Mouse (Mus musculus) forebrain, embryonic 16.5 days (tissue): ENCODE data around the gene Slc51a. TPM values are rescaled to one million over a fixed set of nuclear protein-coding genes. Genes with fewer than 3 reads are reported as not detected.
"Not testable (repeated sequence)": the region's sequence is repeated elsewhere in the genome, so short reads cannot be mapped to it uniquely, and the experiment has no call there.

Experiments used
- ATAC-seq: fragments of 200-750 bp; cut with Nextera tagmentation; 2 replicates; pipeline ENCODE4 v1.8.0; 2017; ENCODE audit warnings: mild to moderate bottlenecking, moderate library complexity
- H3K27ac ChIP-seq: fragments of 300-500 bp; sonication (generic); 2 replicates; pipeline ENCODE4 v1.5.1; 2014; ENCODE audit warnings: low read length, control low read depth
- H3K27me3 ChIP-seq: fragments of 300-500 bp; sonication (generic); replicated peaks from 2 replicates; pipeline ENCODE4 v1.6.1; 2014; ENCODE audit warnings: low read length; ENCODE audit not compliant: control insufficient read depth, insufficient read depth
- H3K36me3 ChIP-seq: fragments of 300-500 bp; sonication (generic); 2 replicates; pipeline ENCODE4 v1.6.1; 2014; ENCODE audit not compliant: control insufficient read depth, insufficient read depth
- H3K4me1 ChIP-seq: fragments of 300-500 bp; sonication (generic); replicated peaks from 2 replicates; pipeline ENCODE4 v1.6.1; 2014; ENCODE audit warnings: low read length; ENCODE audit not compliant: control insufficient read depth, insufficient read depth
- H3K4me2 ChIP-seq: fragments of 300-500 bp; sonication (generic); 2 replicates; pipeline ENCODE4 v1.6.1; 2014; ENCODE audit warnings: mild to moderate bottlenecking, low read length, control low read depth
- H3K4me3 ChIP-seq: fragments of 300-500 bp; sonication (generic); replicated peaks from 2 replicates; pipeline ENCODE4 v1.5.1; 2014; ENCODE audit warnings: mild to moderate bottlenecking, low read length, control low read depth
- H3K9ac ChIP-seq: fragments of 300-500 bp; sonication (generic); replicated peaks from 2 replicates; pipeline ENCODE4 v1.6.1; 2014; ENCODE audit warnings: low read depth, low read length, control low read depth
- H3K9me3 ChIP-seq: fragments of 300-500 bp; sonication (generic); 2 replicates; pipeline ENCODE4 v1.6.1; 2016; ENCODE audit warnings: low read length; ENCODE audit not compliant: control insufficient read depth
- WGBS: fragments of 180-500 bp; shearing (Covaris S2); extraction: QIAGEN DNeasy Blood & Tissue Kit; methylation state at CpG from one replicate; pipeline ENCODE4 v1.1.7; 2014; 5-methylcytosine and 5-hydroxymethylcytosine counted together
- polyA plus RNA-seq: library from polyadenylated mRNA; unstranded; fragments of >200 nt; fragmentation: Nextera tagmentation; extraction: Ambion mirVana; gene quantifications from 2 replicates; pipeline ENCODE4 v1.2.1, GENCODE M21; 2015

Slc51a gene
- polyA plus RNA-seq, 1 experiment from 2014 or later = 0.09 TPM

DNA sequence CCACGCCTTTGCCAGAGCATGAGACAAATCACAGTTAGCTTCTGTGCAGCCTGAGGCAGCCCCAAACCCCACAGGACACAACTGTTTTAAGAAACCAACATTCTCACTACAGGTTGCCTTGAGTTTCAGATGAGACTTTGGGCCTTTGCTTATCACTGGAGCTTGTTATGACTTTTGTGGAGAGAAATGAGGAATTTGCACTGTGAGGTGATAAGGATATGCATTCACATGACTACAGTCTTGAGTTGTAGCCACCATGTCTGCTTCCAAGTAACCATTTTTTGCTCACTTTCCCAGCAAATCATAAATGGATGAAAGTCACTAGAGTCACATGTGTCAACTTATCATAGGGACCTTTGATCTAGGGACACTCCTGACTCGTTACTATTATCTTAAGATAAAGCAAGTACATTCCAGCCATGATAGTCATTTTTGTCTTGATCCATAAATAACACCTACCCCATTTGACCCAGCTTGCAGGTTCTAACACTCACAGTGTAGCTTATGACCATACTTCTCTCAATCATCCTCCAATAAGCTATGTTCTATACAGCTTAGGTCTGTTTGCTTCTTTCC lies 41.0 kb downstream of the Slc51a start:
- no peak overlapping the region for H3K9ac ChIP-seq
- no peaks in the 10 kb centered on the region for H3K4me1 ChIP-seq
- H3K36me3 ChIP-seq = no peaks in the 10 kb centered on the region
- no peak overlapping the region for H3K27ac ChIP-seq
- no peak overlapping the region for H3K4me3 ChIP-seq
- ATAC-seq = no peak
- no peaks in the 10 kb centered on the region for H3K9me3 ChIP-seq
- 76% methylated on average over 2 of the region's 2 CpGs for WGBS
- no peaks in the 10 kb centered on the region for H3K27me3 ChIP-seq
- no peak overlapping the region for H3K4me2 ChIP-seq

- Histone ChIP-seq H3K4me3 (no peak overlapping the region), H3K27ac (no peak overlapping the region), H3K9me3 (no peaks in the 10 kb centered on the region), H3K27me3 (no peaks in the 10 kb centered on the region), H3K4me1 (no peaks in the 10 kb centered on the region), H3K36me3 (no peaks in the 10 kb centered on the region), H3K9ac (no peak overlapping the region), H3K4me2 (no peak overlapping the region)
- WGBS = 97% methylated on average over 1 of the region's 1 CpGs
- ATAC-seq = no peak
Measured at GRCm38 (mm10) chr16:32445558-32445957, 42.1 kb downstream of the Slc51a start.

DNA sequence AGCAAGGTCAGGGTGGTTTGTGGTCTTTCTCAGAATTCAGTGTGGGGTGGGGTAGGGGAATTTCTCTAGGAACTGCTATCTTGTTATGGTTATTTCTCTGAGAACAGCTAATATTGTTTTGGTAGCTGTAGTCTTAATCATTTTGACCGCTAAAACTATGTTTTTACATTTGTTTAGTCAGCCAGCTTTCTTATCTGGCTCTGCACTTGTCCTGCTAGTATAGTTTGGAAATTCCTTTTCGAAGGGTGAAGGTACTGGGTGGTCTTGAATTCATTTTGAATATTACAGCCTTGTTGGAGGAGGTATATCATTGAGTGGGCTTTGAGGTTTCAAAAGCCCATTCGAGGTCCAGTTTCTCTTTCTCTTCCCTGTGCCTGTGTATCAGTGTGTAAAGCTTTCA lies 43.1 kb downstream of the Slc51a start:
- H3K27ac ChIP-seq, H3K9ac ChIP-seq, H3K4me3 ChIP-seq, ATAC-seq, H3K4me2 ChIP-seq, H3K9me3 ChIP-seq, H3K36me3 ChIP-seq, H3K4me1 ChIP-seq, H3K27me3 ChIP-seq: not testable (repeated sequence)
- 94% methylated on average over 3 of the region's 3 CpGs for WGBS

DNA sequence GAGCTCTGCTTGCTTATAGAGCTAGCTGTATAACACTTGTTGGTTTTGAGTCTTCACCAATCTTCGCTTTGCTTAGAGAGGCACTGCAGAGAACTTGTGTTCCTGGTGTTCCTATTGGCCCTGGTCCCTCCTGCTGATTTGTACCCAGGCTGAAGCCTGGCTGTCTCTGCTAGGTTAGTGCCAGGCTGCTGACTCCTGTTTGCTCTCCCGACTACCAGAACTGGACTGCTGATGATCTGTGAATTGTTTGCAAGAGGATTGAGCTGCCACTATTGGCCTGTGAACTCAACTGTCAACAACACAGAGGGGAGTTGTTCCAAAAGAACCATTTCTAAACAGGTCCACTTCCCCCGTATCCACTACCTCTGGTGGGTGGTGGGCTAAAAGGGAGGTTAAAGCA lies 46.2 kb downstream of the Slc51a start:
- ATAC-seq = no peak
- 91% methylated on average over 3 of the region's 3 CpGs for WGBS
- Histone ChIP-seq H3K27me3 (no peaks in the 10 kb centered on the region), H3K27ac (no peak overlapping the region), H3K9ac (no peak overlapping the region), H3K4me2 (no peak overlapping the region), H3K36me3 (no peaks in the 10 kb centered on the region), H3K4me1 (no peaks in the 10 kb centered on the region), H3K9me3 (no peaks in the 10 kb centered on the region), H3K4me3 (no peak overlapping the region)

DNA sequence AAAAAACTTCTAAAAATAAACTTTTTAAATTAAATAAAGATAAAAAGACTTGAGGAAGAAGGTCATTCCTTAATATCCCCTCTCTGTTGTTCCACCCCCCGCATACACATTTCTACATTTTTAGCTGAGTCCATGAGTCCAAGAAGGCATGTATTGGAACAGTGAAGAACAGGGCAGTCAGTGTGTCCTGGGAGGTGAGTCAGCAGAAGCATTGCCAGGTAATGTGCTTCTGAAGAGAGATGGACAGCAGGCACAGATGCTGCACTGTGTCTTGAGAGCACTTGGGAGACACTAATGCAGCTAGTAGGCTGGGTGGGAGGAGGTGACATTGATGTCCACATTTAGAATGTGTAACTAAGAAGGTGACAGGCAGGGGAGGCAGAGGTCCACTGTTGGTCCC lies 50.4 kb downstream of the Slc51a start:
- Histone ChIP-seq H3K4me3 (no peak overlapping the region), H3K27ac (no peak overlapping the region), H3K9ac (no peak overlapping the region), H3K9me3 (no peaks in the 10 kb centered on the region), H3K4me2 (no peak overlapping the region), H3K36me3 (no peaks in the 10 kb centered on the region), H3K27me3 (no peaks in the 10 kb centered on the region), H3K4me1 (no peaks in the 10 kb centered on the region; the same call in 1 of the 2 replicates)
- no peak for ATAC-seq
- WGBS = 95% methylated on average over 1 of the region's 1 CpGs

DNA sequence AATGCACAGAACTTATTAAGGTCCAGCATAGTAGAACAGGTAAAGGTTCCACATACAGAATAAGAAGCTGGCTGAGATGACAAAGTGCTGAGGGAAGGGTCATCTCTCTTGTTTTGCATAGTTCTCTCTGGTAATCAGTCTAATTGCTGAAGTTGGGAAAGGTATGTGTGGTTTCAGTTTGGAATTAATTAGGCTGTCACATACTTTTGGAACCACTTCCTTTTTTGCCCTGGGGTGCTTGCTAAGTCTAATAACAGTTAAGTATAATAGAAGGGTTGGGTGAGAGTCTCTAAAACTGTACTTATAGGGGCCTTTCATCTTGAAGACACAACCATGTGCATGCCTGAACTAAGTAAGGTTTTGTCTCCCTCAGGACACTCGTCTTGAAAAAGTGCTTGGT lies 51.0 kb downstream of the Slc51a start:
- no peak for ATAC-seq
- Histone ChIP-seq H3K4me2 (no peak overlapping the region), H3K9ac (no peak overlapping the region), H3K4me1 (peaks cover 6% of the 10 kb centered on the region), H3K27me3 (no peaks in the 10 kb centered on the region), H3K36me3 (no peaks in the 10 kb centered on the region), H3K4me3 (no peak overlapping the region), H3K9me3 (no peaks in the 10 kb centered on the region), H3K27ac (no peak overlapping the region)
- 86% methylated on average over 1 of the region's 1 CpGs for WGBS

- no peaks in the 10 kb centered on the region for H3K27me3 ChIP-seq
- H3K27ac ChIP-seq = no peak overlapping the region
- peaks cover 14% of the 10 kb centered on the region for H3K4me1 ChIP-seq
- H3K36me3 ChIP-seq = no peaks in the 10 kb centered on the region
- H3K9ac ChIP-seq = no peak overlapping the region
- H3K4me2 ChIP-seq = no peak overlapping the region
- H3K9me3 ChIP-seq = no peaks in the 10 kb centered on the region
- no peak overlapping the region for H3K4me3 ChIP-seq
- ATAC-seq = no peak
Measured at GRCm38 (mm10) chr16:32434691-32435090, 53.0 kb downstream of the Slc51a start.

DNA sequence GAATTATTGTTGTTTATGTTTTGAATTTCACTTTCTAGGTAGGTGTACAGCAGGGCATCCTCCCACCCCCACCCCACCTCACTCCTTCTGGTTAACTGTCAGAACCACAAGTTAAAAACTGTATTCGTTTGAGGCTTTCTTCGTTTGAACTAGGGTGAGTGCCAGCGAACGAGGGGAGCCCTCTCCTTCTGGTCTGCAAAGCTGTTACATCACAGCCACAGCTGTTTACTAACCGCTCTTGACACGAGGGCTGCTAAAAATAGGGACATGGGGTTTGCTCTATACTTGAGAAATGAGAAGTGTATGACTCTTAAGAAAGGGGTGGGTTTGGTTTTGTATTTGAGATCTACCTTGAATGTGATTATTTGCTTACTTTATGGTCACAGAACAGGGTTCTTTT lies 53.6 kb downstream of the Slc51a start:
- Histone ChIP-seq H3K9ac (no peak overlapping the region), H3K27me3 (no peaks in the 10 kb centered on the region), H3K27ac (no peak overlapping the region), H3K9me3 (no peaks in the 10 kb centered on the region), H3K4me3 (no peak overlapping the region), H3K36me3 (no peaks in the 10 kb centered on the region), H3K4me1 (peaks cover 14% of the 10 kb centered on the region), H3K4me2 (no peak overlapping the region)
- WGBS = 64% methylated on average over 6 of the region's 6 CpGs
- no peak for ATAC-seq

DNA sequence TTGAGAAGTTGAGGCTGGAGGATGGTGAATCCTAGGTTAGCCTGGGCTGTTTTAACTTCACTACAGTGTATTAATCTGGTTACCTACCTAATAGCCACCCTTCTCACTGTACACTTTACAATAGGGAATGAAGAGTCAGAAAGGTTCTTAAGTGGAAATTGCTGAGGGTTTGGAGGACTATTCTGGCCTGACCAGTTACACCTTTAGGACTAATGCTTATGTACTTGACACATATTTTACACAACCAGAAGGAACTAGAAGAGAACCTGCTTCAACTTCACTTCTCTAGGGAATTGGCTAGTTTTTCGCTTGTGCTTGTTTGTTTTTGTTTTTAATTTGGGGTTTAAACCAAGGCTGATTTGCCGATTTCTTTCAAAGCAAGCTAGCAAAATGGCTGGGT lies 54.5 kb downstream of the Slc51a start:
- ATAC-seq = no peak
- no peak overlapping the region for H3K4me3 ChIP-seq
- no peaks in the 10 kb centered on the region for H3K9me3 ChIP-seq
- H3K4me2 ChIP-seq = no peak overlapping the region
- WGBS = 82% methylated on average over 2 of the region's 2 CpGs
- H3K27ac ChIP-seq = no peak overlapping the region
- no peaks in the 10 kb centered on the region for H3K27me3 ChIP-seq
- peaks cover 14% of the 10 kb centered on the region for H3K4me1 ChIP-seq
- H3K36me3 ChIP-seq = no peaks in the 10 kb centered on the region
- H3K9ac ChIP-seq = no peak overlapping the region

GRCm38 (mm10) chr16:32431926-32432325 lies 55.8 kb downstream of the Slc51a start:
- no peaks in the 10 kb centered on the region for H3K36me3 ChIP-seq
- no peaks in the 10 kb centered on the region for H3K9me3 ChIP-seq
- H3K4me2 ChIP-seq = peak overlapping the region; percentile 91
- no peak overlapping the region for H3K27ac ChIP-seq
- no peak overlapping the region for H3K9ac ChIP-seq
- no peak for ATAC-seq
- H3K4me3 ChIP-seq = no peak overlapping the region
- 93% methylated on average over 1 of the region's 1 CpGs for WGBS
- H3K27me3 ChIP-seq = no peaks in the 10 kb centered on the region
- H3K4me1 ChIP-seq = peaks cover 14% of the 10 kb centered on the region
